In the genomic region with DNA sequence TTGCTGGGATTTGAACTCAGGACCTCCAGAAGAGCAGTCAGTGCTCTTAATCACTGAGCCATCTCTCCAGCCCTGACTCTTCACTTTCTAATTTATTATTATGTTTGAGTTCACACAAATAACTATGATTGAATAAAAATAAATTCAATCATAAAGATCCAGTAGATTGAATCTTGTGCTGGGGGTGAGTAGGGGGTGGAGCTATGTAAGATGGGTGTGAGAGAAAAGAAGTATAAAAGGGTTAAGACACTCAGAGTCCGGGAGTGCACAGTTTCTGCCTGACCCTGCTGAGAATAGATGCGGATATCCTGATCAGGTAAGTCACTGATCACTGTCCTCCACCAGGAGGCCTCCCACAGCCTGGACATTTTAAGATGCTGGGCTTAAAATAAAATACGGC, we compare ENCODE assay signal across 13 mouse cellular contexts.
DNase-seq lines count a peak whose midpoint lies in the region.
"Had no signal": no experiment of that assay in that cellular context is flagged by ENCODE, and none has a peak within 500 bp of the region (broad histone marks: within the 10 kb centered on the region; RNA-seq: fewer than 3 reads in every experiment).

Gm13043 (plus strand) TSS at position 301 of the 400 bp plus-strand sequence.

- peak; percentile 29 for DNase-seq in heart, adult 11 months
- DNase-seq in heart, adult 9 months (ENCODE audit: low spot score in 2 of 2): no peak
- DNase-seq: adrenal gland, adult 2 months; adrenal gland, adult 8-10 months; adrenal gland, postnatal 10 days; adrenal gland, postnatal 14 days; adrenal gland, postnatal 25 days; adrenal gland, postnatal 36 days; B cell, adult 2 months; cerebellum, adult 11 months; cerebellum, adult 11-12 months; cerebellum, adult 18-20 months; cerebellum, adult 2 months had no signal
